Mouse (Mus musculus) midbrain, embryonic 16.5 days (tissue): ENCODE measurements at regions not wholly inside any gene's neighbourhood (a gene's known extent, or its start where the extent isn't known, plus 50 kb on each side); places are given as distances from the start of the nearest gene placed in this dataset.

Experiments used
- ATAC-seq: fragments of 200-750 bp; cut with Nextera tagmentation; 2 replicates; pipeline ENCODE4 v1.8.0; 2017; ENCODE audit warnings: moderate TSS enrichment
- H3K27ac ChIP-seq: fragments of 300-500 bp; sonication (generic); 2 replicates; pipeline ENCODE4 v1.5.1; 2014; ENCODE audit warnings: mild to moderate bottlenecking, low read length, mixed read lengths
- H3K27me3 ChIP-seq: fragments of 300-500 bp; sonication (generic); 2 replicates; pipeline ENCODE4 v1.6.1; 2014; ENCODE audit warnings: low read depth, low read length, mixed read lengths; ENCODE audit not compliant: control insufficient read depth, insufficient read depth
- H3K36me3 ChIP-seq: fragments of 300-500 bp; sonication (generic); 2 replicates; pipeline ENCODE4 v1.6.1; 2014; ENCODE audit warnings: mild to moderate bottlenecking, low read length, moderate library complexity, mixed read lengths; ENCODE audit not compliant: control insufficient read depth, insufficient read depth
- H3K4me1 ChIP-seq: fragments of 300-500 bp; sonication (generic); 2 replicates; pipeline ENCODE4 v1.6.1; 2014; ENCODE audit warnings: mild to moderate bottlenecking, low read length, mixed read lengths; ENCODE audit not compliant: control insufficient read depth, insufficient read depth
- H3K4me2 ChIP-seq: fragments of 300-500 bp; sonication (generic); 2 replicates; pipeline ENCODE4 v1.6.1; 2014; ENCODE audit warnings: mild to moderate bottlenecking, low read length, mixed read lengths
- H3K4me3 ChIP-seq: fragments of 300-500 bp; sonication (generic); 2 replicates; pipeline ENCODE4 v1.5.1; 2014; ENCODE audit warnings: low read depth, mild to moderate bottlenecking, low read length, moderate library complexity, mixed read lengths
- H3K9ac ChIP-seq: fragments of 300-500 bp; sonication (generic); 2 replicates; pipeline ENCODE4 v1.6.1; 2014; ENCODE audit warnings: low read depth, low read length, mixed read lengths
- H3K9me3 ChIP-seq: fragments of 300-500 bp; sonication (generic); replicated peaks from 2 replicates; pipeline ENCODE4 v1.6.1; 2014; ENCODE audit warnings: mild to moderate bottlenecking, low read length, mixed read lengths; ENCODE audit not compliant: control insufficient read depth, poor library complexity, severe bottlenecking
- WGBS: fragments of 180-500 bp; shearing (Covaris S2); extraction: QIAGEN DNeasy Blood & Tissue Kit; methylation state at CpG from one replicate; pipeline ENCODE4 v1.1.7; 2014; 5-methylcytosine and 5-hydroxymethylcytosine counted together

DNA sequence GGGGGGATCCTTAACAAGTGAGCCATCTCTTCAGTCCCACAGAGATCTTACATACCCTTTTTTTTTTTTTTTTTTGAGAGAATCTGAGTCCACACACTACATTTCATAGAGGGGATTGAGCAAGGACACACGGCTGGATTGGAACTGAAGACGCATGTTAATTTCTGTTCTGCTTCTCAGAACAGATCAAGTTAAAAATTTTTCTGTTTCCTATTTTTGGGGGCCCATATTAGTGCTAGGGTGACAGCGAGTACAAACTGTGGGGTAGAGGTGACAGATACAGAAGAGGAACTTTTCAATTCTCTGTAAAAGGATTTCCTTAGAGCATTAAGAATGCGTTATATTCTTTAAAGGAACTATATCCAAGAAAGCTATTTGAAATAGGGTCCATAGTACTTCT is 260.1 kb downstream of the Zfp704 start:
- no peaks in the 10 kb centered on the region for H3K36me3 ChIP-seq
- H3K4me1 ChIP-seq, result peaks cover 10% of the 10 kb centered on the region; the same call in 1 of the 2 replicates
- no peak overlapping the region for H3K4me3 ChIP-seq
- H3K4me2 ChIP-seq, result no peak overlapping the region
- no peaks in the 10 kb centered on the region for H3K9me3 ChIP-seq
- no peak for ATAC-seq
- 93% methylated on average over 4 of the region's 4 CpGs for WGBS
- peaks cover 7% of the 10 kb centered on the region for H3K27me3 ChIP-seq
- no peak overlapping the region for H3K27ac ChIP-seq
- no peak overlapping the region for H3K9ac ChIP-seq

DNA sequence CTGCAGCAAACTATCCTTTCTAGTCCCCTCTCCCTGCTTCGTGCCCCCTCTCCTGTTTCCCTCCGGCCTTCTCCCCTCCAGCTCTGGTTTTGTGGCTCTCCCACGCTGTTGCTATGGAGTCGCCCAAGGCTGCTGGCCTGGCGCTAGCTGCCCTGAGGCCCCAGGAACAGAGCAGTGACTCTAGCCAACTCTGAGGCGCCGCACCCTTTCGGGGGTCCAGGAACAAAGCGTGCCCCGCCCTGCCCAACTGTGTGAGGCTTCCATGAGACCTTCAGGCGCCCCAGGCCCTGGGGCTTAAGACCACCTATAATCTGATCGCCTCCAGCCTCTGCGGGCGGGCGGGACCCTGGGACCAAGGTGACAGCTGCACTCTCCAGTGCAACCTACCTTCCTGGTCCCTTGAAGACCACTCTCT is 262.4 kb downstream of the Zfp704 start:
- Histone ChIP-seq H3K27ac (no peak overlapping the region), H3K27me3 (peaks cover 7% of the 10 kb centered on the region), H3K9me3 (no peaks in the 10 kb centered on the region), H3K4me2 (peak overlapping the region; percentile 98), H3K9ac (peak overlapping the region; percentile 69; the same call in 1 of the 2 replicates), H3K4me1 (peaks cover 10% of the 10 kb centered on the region; the same call in 1 of the 2 replicates), H3K4me3 (peak overlapping the region; percentile 51), H3K36me3 (no peaks in the 10 kb centered on the region)
- peak; percentile 90 for ATAC-seq
- WGBS, result 5% methylated on average over 15 of the region's 15 CpGs

DNA sequence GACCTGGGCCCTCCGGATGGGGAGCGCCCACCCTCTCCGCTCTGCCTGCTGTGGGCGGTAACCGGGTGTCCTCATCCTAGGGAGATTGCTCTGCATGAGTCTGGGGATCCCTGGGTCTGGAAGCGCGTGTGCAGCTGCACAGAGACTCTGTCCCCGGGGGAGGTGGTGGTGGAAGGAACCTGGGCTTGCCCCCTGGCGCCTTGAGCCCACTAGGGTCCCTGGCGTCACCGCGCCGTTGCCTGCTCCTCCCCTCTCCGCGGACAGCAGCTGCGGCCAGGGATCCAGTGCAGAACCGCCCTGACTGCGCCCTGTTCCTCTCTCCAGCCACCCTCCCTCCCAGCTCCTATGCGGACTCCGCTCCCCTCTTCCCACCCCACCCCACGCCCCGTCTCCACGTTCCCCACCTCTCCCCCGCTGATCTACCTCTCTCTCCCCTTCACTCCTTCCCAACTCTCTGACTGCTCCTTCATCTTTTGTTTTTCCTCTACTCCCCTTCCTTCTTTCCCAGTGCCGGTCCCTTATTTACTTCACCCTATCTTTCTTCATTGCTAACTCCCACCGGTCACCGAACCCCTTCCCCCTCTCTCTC is 262.9 kb downstream of the Zfp704 start:
- WGBS, result under 1% methylated on average over 27 of the region's 27 CpGs
- H3K4me1 ChIP-seq, result peaks cover 10% of the 10 kb centered on the region; the same call in 1 of the 2 replicates
- ATAC-seq, result peak; percentile 72
- H3K36me3 ChIP-seq, result no peaks in the 10 kb centered on the region
- peaks cover 7% of the 10 kb centered on the region for H3K27me3 ChIP-seq
- peak overlapping the region; percentile 98 for H3K4me2 ChIP-seq
- no peak overlapping the region for H3K27ac ChIP-seq
- no peaks in the 10 kb centered on the region for H3K9me3 ChIP-seq
- peak overlapping the region; percentile 69 for H3K9ac ChIP-seq
- peak overlapping the region; percentile 51 for H3K4me3 ChIP-seq

DNA sequence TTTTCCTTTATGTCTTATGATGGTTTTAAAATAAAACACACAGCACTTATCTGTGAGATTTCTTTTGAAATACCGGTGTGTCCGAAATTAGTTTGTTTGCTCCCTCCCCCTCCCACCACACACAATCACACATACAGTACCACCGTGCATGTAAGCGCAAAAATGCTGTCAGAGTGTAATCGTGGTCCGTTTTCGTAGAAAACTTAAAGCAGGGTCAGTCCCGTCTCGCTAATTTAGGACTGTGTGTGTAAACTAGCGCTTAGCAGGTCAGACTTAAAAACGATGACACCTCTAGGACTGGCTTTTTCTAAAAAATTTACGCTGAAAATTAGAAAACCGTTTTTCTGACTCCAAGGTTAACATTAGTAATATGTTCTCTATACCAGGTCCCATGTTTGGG is 263.5 kb downstream of the Zfp704 start:
- H3K9me3 ChIP-seq, result no peaks in the 10 kb centered on the region
- 3% methylated on average over 13 of the region's 13 CpGs for WGBS
- H3K4me3 ChIP-seq, result peak overlapping the region; percentile 51
- ATAC-seq, result peak; percentile 29; the same call in 1 of the 2 replicates
- peak overlapping the region; percentile 69; the same call in 1 of the 2 replicates for H3K9ac ChIP-seq
- no peaks in the 10 kb centered on the region for H3K36me3 ChIP-seq
- no peak overlapping the region for H3K27ac ChIP-seq
- peaks cover 13% of the 10 kb centered on the region for H3K4me1 ChIP-seq
- peaks cover 7% of the 10 kb centered on the region for H3K27me3 ChIP-seq
- H3K4me2 ChIP-seq, result peak overlapping the region; percentile 98

DNA sequence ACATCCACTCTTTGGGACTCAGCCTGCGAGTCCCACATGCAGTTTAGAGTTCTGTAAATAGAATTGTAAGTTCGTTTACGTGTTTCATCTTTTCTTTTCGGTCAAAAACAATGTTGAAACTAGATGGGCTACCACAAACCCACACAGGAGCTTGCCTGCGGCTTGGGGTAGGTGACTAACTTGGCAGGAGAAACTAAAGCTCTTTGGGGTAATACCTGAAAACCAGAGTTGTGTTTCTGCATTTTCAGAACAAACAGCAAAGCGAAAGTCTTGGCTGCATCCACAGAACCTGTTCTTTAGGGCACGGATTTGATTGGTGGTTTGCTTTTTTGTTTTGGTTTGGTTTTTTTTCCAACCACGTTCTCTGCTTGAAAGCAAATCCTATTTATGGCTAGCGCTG is 264.0 kb downstream of the Zfp704 start:
- no peak overlapping the region for H3K27ac ChIP-seq
- 18% methylated on average over 9 of the region's 9 CpGs for WGBS
- no peaks in the 10 kb centered on the region for H3K9me3 ChIP-seq
- H3K36me3 ChIP-seq, result no peaks in the 10 kb centered on the region
- H3K4me3 ChIP-seq, result no peak overlapping the region
- peaks cover 17% of the 10 kb centered on the region for H3K4me1 ChIP-seq
- ATAC-seq, result no peak
- H3K27me3 ChIP-seq, result peaks cover 7% of the 10 kb centered on the region
- H3K4me2 ChIP-seq, result peak overlapping the region; percentile 98
- H3K9ac ChIP-seq, result no peak overlapping the region

DNA sequence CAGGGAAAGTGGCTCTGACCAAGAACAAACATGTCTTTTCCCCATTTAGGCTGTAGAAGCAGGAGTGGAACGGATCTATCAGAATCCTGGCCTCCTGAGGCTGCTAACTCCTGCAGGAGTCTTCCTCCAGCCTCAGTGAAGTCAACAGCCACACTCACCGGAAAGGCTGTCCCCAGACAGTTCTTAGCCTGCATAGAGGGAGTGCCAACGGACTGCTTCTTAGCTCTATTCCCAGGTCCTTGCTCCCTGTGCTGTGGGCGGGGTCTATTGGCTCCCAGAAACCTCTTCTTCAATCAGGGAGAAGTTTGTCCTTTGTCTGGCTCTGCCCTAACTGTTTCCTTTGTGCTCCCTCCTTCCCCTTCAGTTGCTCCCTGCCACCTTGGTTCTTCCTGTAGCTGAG is 266.3 kb downstream of the Zfp704 start:
- Histone ChIP-seq H3K9me3 (no peaks in the 10 kb centered on the region), H3K4me1 (peaks cover 19% of the 10 kb centered on the region), H3K36me3 (no peaks in the 10 kb centered on the region), H3K27ac (no peak overlapping the region), H3K9ac (no peak overlapping the region), H3K27me3 (peaks cover 7% of the 10 kb centered on the region), H3K4me2 (no peak overlapping the region), H3K4me3 (no peak overlapping the region)
- ATAC-seq, result no peak
- 8% methylated on average over 4 of the region's 4 CpGs for WGBS

DNA sequence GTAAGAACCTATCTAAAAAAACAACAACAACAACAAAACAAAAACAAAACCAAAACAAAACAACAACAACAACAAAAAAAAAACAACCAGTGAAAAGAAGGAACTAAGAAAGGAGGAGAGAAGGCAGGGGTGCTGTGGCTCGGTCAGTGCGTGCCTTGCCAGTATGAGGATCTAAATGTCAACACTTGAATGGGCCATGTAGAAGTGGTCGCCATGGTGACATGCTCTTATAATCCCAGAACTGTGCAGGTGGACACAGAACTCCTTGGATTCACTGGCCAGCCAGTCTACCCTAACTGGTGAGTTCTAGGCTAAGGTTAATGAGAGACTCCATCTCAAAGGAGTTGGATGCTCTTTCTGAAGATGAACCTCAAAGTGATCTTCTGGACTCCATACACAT is 267.7 kb downstream of the Zfp704 start:
- no peak for ATAC-seq
- no peak overlapping the region for H3K9ac ChIP-seq
- WGBS, result 74% methylated on average over 3 of the region's 3 CpGs
- H3K36me3 ChIP-seq, result no peaks in the 10 kb centered on the region
- H3K4me2 ChIP-seq, result no peak overlapping the region
- no peak overlapping the region for H3K27ac ChIP-seq
- H3K4me1 ChIP-seq, result peaks cover 13% of the 10 kb centered on the region
- H3K4me3 ChIP-seq, result no peak overlapping the region
- H3K9me3 ChIP-seq, result no peaks in the 10 kb centered on the region
- H3K27me3 ChIP-seq, result peaks cover 7% of the 10 kb centered on the region

DNA sequence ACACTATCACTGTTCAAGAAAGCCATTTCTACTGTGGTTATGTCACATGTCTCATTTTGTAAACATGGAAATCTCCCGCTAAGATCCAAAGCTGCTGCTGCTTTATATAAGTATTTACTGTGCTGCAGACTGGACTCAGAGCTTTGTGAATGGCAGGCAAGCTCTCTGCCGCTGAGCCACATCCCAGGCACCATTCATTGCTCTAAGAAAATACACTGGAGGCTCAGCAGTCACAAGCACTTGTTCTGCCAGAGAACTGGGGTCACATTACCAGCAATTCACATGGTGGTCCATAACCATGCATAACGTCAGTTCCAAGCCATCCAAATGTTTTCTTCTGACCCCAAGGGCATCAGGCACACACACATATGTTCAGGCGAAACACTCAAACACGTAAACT is 268.2 kb downstream of the Zfp704 start:
- H3K4me3 ChIP-seq, result no peak overlapping the region
- no peaks in the 10 kb centered on the region for H3K9me3 ChIP-seq
- H3K36me3 ChIP-seq, result no peaks in the 10 kb centered on the region
- H3K4me1 ChIP-seq, result peaks cover 11% of the 10 kb centered on the region
- peaks cover 7% of the 10 kb centered on the region for H3K27me3 ChIP-seq
- WGBS, result 49% methylated on average over 5 of the region's 5 CpGs
- H3K4me2 ChIP-seq, result no peak overlapping the region
- no peak for ATAC-seq
- no peak overlapping the region for H3K27ac ChIP-seq
- no peak overlapping the region for H3K9ac ChIP-seq

DNA sequence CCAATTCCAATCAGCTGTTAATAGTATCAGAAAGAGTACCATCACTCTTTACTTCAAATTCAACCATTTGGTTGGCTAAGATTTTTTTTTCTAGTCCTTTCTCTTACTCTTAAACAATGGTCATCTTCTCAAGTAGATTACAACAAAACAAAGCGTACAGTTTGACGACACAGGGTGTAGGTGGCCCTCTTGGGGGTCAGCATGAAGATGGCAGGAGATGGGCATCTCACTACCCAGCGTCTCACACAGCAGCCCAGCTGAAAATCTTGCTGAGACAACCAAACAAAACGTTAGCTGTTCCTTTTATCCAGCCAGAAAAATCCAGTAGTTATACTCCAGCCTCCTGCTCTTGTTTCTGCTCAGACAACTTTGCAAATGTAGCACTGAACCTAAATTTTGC is 268.6 kb downstream of the Zfp704 start:
- Histone ChIP-seq H3K4me3 (peak overlapping the region; percentile 33), H3K27ac (no peak overlapping the region), H3K4me2 (peak overlapping the region; percentile 54), H3K9ac (no peak overlapping the region; the same call in 1 of the 2 replicates), H3K4me1 (peaks cover 8% of the 10 kb centered on the region), H3K36me3 (no peaks in the 10 kb centered on the region), H3K9me3 (no peaks in the 10 kb centered on the region), H3K27me3 (peaks cover 7% of the 10 kb centered on the region)
- 25% methylated on average over 4 of the region's 4 CpGs for WGBS
- no peak for ATAC-seq
